Mouse (Mus musculus) kidney, adult 2 months (tissue): ENCODE data around the gene Gp1bb.

Experiments used
- CTCF ChIP-seq: fragments of 200-500 bp; conservative IDR thresholded peaks from 2 replicates; pipeline ENCODE4 v1.5.1; 2011; ENCODE audit warnings: low read depth, mild to moderate bottlenecking, control low read depth, low read length, moderate library complexity, mixed read lengths; ENCODE audit not compliant: insufficient read depth, insufficient read length
- POLR2A ChIP-seq: fragments of 200-500 bp; IDR thresholded peaks from one replicate; pipeline ENCODE4 v1.6.1; 2011; ENCODE audit warnings: low read depth, low read length, control low read depth

DNA sequence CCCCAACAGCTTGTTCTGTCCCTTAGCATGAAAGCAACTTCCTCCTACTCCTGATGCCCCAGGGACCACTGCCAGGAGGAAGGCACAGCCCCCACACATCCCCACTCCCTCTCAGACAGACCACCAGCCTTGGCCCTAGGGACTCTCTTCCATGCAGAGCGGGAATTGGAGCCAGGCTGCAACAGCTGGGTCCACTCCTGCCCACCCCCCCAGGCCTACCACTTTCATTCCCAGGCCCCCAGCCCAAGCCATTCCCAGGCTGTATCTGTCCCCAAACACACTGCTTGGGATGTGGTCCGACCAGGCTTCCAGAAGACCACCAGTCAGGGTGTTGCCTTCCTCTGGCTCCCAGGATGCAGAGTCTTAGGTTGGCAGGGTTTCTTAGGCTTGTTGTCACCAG is 13.1 kb downstream of the Gp1bb start:
- no peak for TF ChIP-seq CTCF
- TF ChIP-seq POLR2A: no peak
